Mouse (Mus musculus) lung, adult 18-20 months (tissue): ENCODE measurements around the gene Arsa.
"Not testable (repeated sequence)": the region's sequence is repeated elsewhere in the genome, so short reads cannot be mapped to it uniquely, and the experiment has no call there.

Source experiments
- DNase-seq, 2 experiments: peaks; one replicate each; pipeline ENCODE4 v3.0.0; 2022; ENCODE audit warnings: mixed read lengths in 2 of 2

The Arsa gene

GRCm38 (mm10) chr15:89453865-89454478, 23.3 kb downstream of the Arsa start, which contains the start of gene Mapk8ip2:
Gene Mapk8ip2 (plus strand): TSS chr15:89453913.
- no peak for DNase-seq

- DNase-seq: peak; percentile 23 to 41
These were observed 24.0 kb downstream of the Arsa start for GRCm38 (mm10) chr15:89452906-89453864.

GRCm38 (mm10) chr15:89442486-89443070, 34.6 kb downstream of the Arsa start:
- no peak for DNase-seq

GRCm38 (mm10) chr15:89435878-89436277, 41.3 kb downstream of the Arsa start:
- DNase-seq: no peak

GRCm38 (mm10) chr15:89434136-89434535, 43.1 kb downstream of the Arsa start:
- DNase-seq: no peak

GRCm38 (mm10) chr15:89432946-89433345, 44.3 kb downstream of the Arsa start:
- no peak for DNase-seq

GRCm38 (mm10) chr15:89431806-89432205, 45.4 kb downstream of the Arsa start:
- no peak for DNase-seq

GRCm38 (mm10) chr15:89431271-89431670, 46.0 kb downstream of the Arsa start:
- DNase-seq: no peak

- not testable (repeated sequence) for DNase-seq
These were observed 46.5 kb downstream of the Arsa start for GRCm38 (mm10) chr15:89430771-89431170.

GRCm38 (mm10) chr15:89430341-89430740, 46.9 kb downstream of the Arsa start:
- no peak for DNase-seq

- DNase-seq: peak; percentile 93 to 95
These were observed 47.6 kb downstream of the Arsa start, which contains the start of the genes C730034F03Rik, Gm44502 and Chkb for GRCm38 (mm10) chr15:89429352-89430221. Gene C730034F03Rik (plus strand): TSS chr15:89429589. Gene Gm44502 (minus strand): TSS chr15:89429696. Gene Chkb (minus strand): TSS chr15:89429908.

- no peak for DNase-seq
These were observed 48.3 kb downstream of the Arsa start for GRCm38 (mm10) chr15:89428821-89429351.

GRCm38 (mm10) chr15:89428136-89428790, 49.0 kb downstream of the Arsa start:
- DNase-seq: no peak

GRCm38 (mm10) chr15:89426716-89427115, 50.5 kb downstream of the Arsa start:
- DNase-seq: no peak

- peak in 1 of 2 experiments; percentile 19 for DNase-seq
These were observed 51.5 kb downstream of the Arsa start, which contains the start of gene Cpt1b for GRCm38 (mm10) chr15:89425711-89426121. Gene Cpt1b (minus strand): TSS chr15:89425863.

- DNase-seq: no peak
These were observed 52.6 kb downstream of the Arsa start for GRCm38 (mm10) chr15:89424621-89425020.
